Mouse (Mus musculus) adrenal gland, postnatal 25 days (tissue): Measurements from ENCODE around the gene Dnaaf2. TPM values are rescaled to one million over a fixed set of nuclear protein-coding genes. Genes with fewer than 3 reads are reported as not detected.
A peak's percentile ranks its signal among the peaks of the same experiment; 100 is the strongest.
"Not testable (repeated sequence)": the region's sequence is repeated elsewhere in the genome, so short reads cannot be mapped to it uniquely, and the experiment has no call there.

Source experiments
- DNase-seq: peaks from one replicate; pipeline ENCODE4 v3.0.0; 2021; ENCODE audit warnings: mixed read lengths
- total RNA-seq: library from RNA; stranded (reverse); gene quantifications from 2 replicates; pipeline ENCODE4 v1.2.3, GENCODE M21; 2021

Gene Dnaaf2
- total RNA-seq, 1 experiment from 2014 or later = 2.0 TPM

DNA sequence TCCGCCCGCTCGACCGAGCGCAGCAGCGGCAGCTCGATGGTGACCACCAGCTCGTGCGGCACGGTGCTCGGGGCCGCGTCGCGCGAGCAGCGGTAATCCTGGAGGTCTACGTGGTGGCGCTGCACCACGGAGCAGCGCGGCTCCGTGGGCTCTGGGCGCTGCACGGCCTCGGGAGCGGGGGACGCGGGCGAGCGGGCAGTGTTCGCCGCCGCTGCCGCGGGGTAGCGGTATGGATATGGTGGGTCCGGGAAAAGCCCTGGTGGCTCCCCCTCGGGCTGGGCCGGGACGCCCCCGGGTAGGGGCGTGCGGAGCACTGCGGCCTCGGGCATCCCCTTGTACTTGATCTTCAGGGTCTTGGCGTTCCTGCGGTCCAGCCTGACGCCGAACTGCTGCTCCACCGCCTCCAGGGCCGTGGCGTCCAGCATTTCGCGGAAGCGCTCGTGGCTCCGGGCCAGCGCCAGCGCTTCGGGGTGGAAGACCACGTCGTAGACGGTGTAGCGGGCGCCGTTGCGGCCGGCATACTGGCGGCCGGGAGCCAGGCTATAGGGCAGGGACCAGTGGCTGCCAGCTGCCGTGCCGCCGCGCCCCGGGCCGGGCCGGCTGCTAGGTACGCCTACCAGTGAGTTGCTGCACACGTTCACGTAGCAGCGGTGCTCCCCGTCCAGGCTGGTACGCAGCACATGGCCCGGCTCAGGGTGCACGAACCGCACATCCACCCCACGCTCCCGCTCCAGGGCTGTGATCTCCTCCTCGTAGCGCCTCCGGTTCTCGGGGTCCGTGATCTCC, 658 bp downstream of the Dnaaf2 start:
- DNase-seq = peak; percentile 66

DNA sequence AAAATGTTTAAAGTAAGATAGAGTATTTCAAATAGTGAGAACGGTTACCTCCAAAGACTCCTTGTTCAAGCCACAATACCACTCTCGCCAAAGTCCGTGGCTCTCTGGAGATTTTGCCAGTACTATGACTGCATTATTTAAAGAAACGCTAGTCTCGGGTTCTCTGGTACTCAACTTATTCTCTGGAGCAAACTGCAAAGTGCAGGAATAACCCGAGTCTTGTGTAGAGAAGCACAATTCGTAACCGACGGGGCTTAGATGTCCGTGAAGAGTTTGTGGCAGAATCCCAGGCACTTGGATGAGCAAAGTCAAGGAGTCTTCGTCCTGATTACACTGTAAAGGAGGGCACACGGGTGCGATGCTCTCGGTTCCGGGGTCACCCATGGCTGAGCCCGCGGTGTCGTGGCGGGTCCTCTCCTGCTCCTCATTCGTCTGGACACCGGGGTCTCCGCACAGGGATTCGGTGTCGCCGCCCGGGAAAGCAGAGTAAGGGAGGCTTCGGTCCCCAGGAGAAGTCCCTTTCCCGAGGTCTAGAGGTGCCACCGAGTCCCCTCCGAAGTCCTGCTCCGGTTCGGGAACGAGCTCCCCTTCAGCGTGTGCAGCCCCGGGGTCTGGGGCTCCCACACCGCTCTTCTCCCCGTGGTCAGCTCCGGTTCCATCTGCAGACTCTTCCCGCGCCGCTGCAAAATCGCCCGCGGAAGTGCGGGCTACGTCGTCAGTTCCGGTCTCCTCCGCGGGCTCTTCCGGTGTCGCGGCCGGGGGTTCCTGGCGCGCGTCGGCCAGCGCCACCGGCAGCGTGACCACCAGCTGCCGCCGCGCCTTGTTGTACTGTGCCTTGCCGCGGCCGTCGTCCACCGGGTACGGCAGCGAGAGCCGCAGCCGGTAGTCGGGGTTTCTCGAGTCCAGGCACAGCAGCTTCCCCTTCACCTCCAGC, 1.5 kb downstream of the Dnaaf2 start, which contains the start of gene Gm49383:
Gene Gm49383, minus strand, starts transcription at position 661 of the 934 bp plus-strand sequence.
- DNase-seq = peak; percentile 76

DNA sequence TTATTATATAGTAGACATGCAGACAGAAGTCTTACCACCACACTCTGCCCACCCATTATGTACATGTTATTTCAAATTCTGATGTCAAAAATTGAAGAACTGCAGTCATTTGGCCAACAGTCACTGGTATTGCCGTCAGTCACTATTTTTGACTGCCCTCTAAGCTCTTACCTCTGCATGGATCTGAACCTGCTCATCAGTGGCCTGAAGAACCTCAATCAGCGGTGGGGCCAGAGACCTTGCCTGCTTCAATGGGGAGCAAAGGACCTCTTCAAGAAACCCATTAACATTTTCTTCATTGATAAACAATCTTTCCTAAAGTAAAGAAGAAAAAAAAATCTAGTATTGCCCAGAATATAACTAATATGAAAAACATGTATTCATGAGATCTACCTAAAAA, 5.6 kb downstream of the Dnaaf2 start:
- DNase-seq = no peak

DNA sequence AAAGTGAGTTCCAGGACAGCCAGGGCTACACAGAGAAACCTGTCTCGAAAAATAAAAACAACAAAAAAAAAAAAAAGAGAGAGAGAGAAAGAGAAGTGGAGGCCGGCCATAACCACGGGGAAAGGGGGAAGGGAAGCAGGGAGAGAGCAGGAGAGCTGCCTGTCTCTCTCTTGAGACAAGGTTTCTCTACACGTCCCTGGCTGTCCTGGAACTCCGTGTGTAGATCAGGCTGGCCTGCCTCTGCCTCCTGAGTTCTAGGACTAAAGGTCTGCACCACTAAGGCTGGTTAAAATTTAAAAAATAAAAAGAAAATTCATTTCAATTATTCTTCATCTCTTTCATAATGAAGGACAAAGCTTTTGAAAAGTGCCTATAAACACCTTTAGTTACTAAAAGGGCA, 6.8 kb downstream of the Dnaaf2 start:
- DNase-seq = no peak

DNA sequence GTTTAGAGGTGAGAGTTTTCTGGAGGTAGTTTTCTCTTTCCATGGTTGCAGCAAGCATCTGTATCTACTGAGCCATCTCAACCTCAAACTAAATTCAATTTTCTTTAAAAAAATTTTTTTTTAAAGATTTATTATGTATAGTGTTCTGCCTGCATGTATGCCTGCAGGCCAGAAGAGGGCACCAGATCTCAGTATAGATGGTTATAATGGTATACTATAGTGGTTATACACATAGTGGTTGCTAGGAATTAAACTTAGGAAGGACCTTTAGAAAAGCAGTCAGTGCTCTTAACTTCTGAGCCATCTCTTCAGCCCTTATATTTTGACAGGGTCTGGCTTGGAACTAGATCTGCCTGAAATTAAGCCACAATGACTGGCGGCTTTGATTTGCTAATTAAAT, 7.7 kb downstream of the Dnaaf2 start:
- DNase-seq = no peak

DNA sequence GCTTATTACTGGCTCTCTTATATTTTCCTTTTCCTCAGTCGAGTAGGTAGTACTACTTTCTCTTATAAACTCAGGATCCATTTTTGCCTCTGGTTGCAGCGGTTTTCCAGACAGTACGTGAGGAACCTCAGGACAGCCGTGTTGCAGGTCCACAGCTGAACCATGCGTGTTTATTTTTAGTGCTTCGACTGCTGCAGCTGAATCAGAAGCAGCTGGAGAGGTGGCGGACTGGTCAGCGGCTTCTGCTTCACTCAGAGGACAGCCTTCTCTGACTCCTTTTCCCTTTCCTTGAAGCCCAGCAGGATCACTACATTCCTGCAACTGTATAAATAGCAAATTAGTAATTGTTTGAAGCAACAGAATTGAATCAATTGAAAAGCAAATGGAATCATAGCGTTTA, 8.2 kb downstream of the Dnaaf2 start:
- DNase-seq = no peak

DNA sequence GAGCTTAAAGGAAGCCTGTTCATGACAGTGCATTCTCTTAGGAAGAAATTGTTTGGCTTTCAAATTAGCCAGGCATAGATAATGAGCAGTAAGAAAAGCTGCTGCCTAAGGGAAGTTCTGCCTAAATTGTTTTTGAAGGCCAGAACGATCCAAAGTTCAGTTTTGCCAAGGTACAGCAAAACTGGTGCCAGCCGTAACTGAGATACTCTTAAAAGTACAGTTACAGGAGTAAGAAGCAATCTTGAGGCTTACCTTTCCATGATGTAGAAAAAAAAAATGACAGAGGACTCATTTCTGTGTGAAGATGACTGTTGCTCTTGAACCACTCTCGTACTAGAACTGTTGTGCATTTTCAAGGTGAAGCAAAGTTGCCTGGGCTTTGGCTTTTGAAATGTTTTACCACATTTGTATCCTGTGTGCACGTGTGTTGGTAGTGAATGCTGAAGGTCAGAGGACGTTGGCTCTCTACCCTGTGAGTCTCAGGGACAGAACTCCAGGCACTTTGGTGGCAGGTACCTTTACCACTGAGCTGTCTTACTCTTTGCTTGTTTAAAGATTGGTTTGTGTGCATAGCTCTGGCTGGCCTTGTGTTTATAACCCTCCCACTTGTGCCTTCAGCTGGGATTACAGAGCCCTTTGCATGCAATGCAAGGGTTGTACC, 11.3 kb downstream of the Dnaaf2 start:
- no peak for DNase-seq

DNA sequence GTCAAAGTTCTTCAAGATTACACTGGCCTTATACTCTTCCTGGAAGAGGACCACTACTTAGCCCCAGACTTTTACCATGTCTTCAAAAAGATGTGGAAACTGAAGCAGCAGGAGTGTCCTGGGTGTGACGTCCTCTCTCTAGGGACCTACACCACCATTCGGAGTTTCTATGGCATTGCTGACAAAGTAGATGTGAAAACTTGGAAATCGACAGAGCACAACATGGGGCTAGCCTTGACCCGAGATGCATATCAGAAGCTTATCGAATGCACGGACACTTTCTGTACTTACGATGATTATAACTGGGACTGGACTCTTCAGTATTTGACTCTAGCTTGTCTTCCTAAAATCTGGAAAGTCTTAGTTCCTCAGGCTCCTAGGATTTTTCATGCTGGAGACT, 12.9 kb downstream of the Dnaaf2 start:
- no peak for DNase-seq

DNA sequence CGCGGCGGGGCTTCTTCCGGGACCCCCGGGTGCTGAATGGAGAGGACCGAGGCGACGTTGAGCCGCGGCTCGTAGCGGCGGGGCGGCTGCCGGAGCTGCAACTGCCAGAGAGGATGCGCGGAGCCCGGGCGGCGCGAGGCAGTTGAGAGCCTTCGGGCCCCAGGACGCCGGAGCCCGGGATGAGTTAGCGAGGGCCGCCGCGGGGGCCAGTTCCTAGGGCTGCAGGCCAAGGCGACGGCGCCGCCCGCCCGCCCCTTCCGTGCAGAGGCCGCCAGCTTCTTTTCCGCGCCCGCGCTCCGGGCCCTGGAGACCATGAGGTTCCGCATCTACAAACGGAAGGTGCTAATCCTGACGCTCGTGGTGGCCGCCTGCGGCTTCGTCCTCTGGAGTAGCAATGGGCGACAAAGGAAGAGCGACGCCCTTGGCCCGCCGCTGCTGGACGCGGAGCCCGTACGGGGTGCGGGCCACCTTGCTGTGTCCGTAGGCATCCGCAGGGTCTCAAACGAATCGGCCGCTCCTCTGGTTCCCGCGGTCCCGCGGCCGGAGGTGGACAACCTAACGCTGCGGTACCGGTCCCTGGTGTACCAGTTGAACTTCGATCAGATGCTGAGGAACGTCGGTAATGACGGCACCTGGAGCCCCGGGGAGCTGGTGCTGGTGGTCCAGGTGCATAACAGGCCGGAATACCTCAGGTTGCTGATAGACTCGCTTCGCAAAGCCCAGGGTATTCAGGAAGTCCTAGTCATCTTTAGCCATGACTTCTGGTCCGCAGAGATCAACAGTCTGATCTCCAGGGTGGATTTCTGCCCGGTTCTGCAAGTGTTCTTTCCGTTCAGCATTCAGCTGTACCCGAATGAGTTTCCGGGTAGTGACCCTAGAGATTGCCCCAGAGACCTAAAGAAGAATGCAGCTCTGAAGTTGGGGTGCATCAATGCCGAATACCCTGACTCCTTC, 13.6 kb downstream of the Dnaaf2 start:
- DNase-seq = peak; percentile 64

DNA sequence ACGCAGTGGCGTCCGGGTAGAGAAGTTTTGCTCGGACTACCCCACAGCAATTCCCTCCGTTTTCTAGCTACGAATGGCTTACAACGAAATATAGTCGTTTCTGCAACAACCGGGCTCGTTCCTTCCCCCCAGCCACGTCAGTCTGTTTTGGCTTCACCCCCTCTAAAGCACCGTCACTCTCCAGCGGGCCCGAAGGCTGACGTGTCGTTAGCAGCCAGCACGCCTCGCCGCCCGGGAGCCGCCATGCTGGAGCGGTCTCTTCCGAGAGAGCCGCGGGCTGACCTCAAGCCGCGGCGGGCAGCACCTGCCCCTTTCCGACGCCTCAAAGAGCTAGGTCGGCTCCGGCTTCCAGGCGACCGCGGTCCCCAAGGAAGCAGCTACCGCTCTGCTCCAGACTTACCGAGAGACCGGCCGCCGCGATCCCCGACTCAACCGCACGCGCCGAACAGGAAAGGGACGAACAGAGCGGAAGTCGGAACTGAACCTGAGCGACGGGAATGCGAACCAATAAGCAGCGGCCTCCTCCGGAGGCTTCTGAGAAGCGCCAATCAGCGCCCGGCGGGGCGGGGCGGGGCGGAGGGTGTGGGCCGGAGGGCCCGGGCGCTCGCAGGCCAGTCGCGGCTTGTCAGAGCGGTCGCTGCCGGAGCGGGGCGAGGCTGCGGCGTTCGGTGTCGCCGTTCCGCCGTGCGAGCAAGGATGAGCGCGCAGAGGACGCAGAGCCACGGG, 14.5 kb downstream of the Dnaaf2 start, which contains the start of the genes Rpl36al and Mgat2:
Gene Rpl36al, minus strand, starts transcription at position 501 of the 726 bp plus-strand sequence.
Gene Mgat2, plus strand, starts transcription at position 575 of the 726 bp plus-strand sequence.
- DNase-seq = peak; percentile 100

DNA sequence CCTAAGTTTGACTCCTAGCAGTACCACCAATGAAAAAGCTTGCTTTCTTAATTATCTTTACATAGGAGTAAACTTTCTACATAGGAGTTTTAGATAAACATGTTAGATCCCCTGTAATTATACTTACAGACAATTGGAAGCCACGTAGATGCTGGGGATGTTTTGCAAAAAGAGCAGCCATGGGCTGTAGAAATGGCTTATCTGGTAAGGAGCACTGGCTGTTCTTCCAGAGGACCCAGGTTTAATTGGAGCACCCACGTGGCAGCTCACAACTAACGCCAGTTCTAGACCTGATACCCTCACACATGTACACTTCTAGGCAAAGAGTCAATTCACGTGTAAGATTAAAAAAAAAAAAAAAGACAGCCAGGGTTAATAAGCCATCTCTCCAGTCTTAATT, 16.4 kb downstream of the Dnaaf2 start:
- no peak for DNase-seq

DNA sequence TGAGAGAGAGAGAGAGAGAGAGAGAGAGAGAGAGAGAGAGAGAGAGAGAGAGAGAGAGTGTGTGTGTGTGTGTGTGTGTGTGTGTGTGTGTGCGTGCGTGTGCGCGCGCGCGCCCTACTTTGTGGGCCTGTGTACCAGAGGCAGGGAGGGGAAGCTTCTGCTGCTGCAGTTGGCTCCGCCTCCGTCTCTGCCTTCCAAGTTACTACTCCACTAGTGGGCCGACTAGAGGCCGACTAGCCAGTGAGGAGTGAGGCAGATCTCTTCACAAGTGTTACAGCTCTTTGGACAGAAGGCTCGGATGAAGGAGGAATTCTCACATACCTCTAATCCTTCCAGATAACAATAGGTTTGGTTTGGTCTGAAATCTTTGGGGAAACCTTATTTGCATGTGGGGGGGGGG, 18.9 kb downstream of the Dnaaf2 start:
- DNase-seq = no peak

DNA sequence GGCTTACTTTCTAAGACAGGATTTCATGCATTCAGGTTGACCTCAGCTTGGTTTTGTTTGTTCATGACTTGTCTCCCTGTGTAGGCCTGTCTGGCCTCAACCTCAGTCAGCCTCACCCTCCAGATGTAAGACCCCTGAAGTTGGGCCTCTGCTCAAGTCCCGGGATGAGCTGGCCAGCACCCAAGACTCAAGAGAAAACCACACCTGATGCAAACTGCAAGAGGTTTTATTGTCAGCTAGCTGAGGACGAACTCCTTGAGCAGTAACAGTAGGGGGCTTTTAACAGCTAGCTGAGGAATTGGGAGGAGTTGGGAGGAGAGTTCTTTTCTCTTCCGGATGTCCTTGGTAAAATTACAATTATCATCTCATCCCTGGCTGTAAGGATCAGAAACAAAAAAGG, 20.7 kb downstream of the Dnaaf2 start:
- DNase-seq = no peak

DNA sequence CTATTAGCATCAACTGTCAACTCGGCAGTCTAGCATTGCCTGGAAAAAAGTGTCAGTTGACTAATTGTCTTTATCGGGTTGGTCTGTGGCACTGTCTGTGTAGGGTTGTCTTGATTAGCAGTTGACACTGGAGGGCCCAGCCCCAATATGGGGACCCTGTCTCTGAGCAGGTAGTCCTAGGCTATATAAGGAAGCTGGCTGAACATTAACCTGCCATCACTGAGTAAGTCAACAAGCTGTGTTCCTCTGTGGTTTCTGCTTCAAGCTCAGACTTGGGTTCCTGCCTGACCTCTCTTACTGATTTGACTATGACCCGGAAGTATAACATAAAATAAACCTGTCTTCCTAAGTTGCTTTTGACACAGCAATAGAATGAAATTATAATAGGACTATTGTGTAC, 22.3 kb downstream of the Dnaaf2 start:
- DNase-seq = no peak

DNA sequence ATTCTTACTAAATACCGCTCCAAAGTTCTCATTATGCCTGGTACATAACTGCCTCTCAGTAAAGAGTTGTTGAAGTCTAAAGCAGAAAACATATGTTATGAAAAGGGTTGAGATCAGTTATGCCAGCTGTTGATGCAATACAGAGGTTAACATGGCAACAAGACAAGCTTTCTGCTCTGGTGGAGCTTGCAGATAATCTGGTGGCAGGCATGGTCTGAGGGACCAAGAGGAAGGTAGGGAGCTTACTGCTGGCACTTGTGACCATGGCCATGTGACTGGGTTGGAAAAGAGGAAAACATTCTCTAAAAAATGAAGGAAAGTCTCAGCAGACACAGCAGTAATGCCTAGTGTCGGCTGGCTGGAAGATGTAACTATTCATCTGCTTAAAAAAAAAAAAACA, 26.9 kb downstream of the Dnaaf2 start:
- no peak for DNase-seq

DNA sequence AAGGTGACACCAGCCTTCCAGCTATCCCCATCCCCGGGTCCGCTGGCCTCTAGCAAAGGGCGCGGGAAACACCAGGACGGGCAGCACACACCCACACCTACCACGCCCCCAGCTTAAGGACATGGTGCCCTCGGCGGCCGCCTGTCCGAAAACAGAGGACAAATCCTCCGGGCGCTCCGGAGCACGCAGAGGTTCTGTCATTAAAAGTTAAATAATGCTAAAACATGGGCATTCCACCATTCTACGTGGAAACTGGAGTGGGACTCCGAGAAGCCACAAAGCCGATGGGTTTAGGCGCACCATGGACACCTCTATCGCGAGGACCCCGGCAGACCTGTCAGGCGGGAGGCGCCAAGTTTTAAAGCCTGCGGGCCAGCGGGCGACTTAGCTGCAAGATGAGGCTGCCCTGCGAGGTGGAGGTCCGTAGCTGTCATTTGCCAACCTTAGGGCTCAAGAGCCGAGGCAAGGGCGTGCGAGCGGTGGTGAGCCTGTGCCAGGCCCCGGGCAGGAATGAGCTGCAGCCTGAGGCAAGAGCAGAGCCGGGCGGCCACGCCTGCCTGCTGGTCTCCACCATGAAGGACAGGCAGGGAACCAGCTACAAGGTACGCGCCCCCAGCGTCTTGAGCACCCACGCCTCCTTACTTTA, 29.6 kb downstream of the Dnaaf2 start, which contains the start of gene Lrr1:
Gene Lrr1, plus strand, starts transcription at position 354 of the 646 bp plus-strand sequence.
- DNase-seq = peak; percentile 81

DNA sequence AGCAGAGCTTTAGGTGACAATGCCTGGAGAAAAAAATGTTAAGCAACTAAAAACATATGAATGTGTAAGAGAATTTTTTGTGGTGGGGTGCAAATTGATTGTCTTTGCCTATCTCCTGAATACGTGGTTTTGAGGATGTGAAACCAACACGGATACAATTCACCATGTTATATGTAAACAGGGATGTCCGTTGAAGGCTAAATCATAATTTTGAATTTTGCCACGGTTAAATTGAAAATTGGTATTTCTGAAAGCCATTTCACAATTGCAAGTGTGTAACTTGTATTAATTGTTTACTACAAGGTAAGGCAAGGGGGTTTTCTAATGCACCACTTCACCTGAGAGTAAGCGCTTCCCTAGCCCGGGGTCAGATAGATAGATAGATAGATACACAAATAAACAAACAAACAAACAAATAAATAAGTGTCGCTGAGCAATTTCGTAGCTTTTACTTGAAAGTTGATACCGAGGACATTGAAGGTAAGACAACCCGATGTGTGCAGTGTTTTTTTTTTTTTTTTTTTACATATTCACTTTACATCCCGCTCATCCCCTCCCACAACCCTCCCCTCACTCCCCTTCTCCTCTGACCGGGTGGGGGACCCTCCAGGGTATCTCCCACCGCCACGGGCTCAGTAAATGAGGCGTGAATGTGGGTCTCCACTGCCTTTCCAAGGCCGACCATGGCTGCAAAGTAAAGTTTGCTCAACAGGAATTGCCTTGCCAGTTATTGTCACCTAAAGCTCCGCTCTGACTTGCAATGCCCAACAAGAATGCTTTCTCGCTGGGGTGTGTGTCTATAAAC, 30.4 kb downstream of the Dnaaf2 start:
- DNase-seq = no peak

DNA sequence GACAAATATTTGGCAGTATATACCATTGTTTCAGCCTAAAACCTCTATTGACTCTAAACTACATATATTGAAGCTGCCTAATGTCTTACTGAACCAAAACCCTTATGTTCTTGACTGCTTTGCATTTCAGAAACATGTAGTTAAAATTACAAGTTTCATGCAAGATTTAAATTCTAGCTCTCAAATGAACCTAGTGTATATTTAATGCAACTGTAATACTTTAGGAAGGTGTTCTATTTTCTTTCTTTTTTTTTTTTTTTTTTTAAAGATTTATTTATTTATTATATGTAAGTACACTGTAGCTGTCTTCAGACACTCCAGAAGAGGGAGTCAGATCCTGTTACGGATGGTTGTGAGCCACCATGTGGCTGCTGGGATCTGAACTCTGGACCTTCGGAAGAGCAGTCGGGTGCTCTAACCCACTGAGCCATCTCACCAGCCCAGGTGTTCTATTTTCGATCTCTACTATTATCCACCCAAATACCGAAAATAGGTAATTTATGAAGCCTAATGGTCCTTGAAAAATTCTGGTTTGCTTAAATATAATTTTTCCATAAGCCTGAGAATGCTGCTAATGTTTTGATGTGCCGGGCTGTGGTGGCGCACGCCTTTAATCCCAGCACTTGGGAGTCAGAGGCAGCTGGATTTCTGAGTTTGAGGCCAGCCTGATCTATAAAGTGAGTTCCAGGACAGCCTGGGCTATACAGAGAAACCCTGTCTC, 31.2 kb downstream of the Dnaaf2 start:
- not testable (repeated sequence) for DNase-seq
